Mouse (Mus musculus): Measurements from ENCODE around the gene Bckdhb.
"Not testable (repeated sequence)": the region's sequence is repeated elsewhere in the genome, so short reads cannot be mapped to it uniquely, and the experiment has no call there.

Bckdhb gene

GRCm38 (mm10) chr9:83964376-83964775 lies 39.4 kb downstream of the Bckdhb start:
- no peak for DNase-seq

DNA sequence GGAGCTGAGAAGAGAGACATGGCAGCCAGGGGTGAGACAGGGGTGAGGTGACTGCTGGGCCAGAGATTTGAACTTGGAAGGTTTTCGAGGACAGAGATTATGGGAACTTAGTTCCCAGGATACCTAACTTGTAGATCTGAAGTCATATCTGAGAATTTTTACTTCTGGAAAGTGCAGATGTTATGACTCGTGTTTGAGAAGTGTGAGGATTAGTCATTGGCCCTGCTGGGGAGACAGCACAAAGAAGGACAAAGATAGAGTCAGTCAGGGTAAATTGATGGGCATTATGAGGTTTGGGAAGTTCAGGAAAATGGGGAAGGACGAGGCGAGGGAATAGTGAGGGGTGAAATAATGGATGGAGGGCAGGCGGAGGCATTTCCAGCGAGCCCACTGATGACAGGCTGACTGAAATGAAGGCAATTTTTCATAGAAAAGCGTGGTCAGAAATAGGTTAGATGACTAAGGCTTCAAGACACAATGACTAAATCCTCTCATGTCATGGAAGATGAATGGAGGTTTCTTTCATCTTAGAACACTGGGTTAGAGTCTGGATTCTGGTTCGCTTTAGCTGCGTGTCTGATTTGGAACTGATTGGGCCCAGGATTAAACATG lies 42.6 kb downstream of the Bckdhb start:
- no peak for DNase-seq

GRCm38 (mm10) chr9:83969326-83969725 lies 44.4 kb downstream of the Bckdhb start:
- DNase-seq: peak in 1 of 2 experiments; percentile 10

GRCm38 (mm10) chr9:83973467-83973866 lies 48.5 kb downstream of the Bckdhb start:
- DNase-seq: no peak

- no peak for DNase-seq
These were observed 50.9 kb downstream of the Bckdhb start for GRCm38 (mm10) chr9:83975811-83976210.

GRCm38 (mm10) chr9:83981234-83981633 lies 56.3 kb downstream of the Bckdhb start:
- DNase-seq: no peak

- no peak for DNase-seq
These were observed 84.0 kb downstream of the Bckdhb start for GRCm38 (mm10) chr9:84008961-84009360.

DNA sequence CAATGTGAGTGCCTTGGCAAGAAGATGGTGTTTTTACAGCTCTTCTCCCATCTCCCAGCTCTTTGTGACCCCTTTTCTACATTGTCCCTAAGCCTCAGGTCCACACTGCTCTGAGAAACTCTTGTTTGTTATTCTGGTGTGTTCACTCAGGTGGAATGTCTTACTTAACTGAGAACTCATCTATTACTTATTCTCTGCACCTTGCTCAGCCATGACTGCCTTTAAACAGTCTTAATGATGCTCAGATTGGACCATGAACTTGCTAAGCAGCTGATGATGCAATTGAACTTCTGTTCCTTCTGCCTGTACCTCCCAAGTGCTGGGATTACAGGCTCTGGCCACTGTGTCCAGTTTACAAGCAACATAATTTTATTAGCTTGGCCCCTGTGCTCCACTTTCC lies 86.2 kb downstream of the Bckdhb start:
- DNase-seq: no peak

DNA sequence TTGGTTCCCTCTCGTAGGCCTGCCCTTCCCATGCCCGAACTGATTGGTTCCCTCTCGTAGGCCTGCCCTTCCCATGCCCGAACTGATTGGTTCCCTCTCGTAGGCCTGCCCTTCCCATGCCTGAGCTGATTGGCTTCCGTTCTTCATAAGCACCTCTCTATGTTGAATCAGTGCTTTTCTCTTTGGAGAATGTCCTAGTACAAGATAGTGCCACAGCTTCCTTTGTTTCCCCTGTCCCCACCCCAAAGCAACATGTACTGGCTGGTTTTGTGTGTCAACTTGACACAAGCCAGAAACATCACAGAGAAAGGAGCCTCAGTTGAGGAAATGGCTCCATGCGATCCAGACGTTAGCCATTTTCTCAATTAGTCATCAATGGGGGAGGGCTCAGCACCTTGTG lies 93.2 kb downstream of the Bckdhb start:
- DNase-seq: not testable (repeated sequence)

DNA sequence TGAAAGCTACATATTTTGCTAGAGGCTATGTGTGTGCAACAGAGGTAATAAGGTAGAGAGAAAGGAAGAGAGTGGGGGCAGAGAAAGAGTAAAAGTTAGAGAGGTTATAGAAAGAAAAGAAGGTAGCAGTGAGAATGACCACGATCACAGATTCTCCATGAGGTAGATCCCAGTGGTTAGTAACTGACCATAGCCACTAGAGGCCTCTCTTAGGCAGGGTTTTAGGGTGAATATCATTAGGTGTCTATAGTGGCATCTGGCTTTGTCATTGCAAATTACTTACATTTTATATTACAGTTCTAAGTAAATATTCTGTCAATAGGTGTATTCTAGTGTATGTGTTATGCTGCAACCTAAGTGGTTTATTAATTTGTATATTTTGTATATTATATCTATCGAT lies 94.7 kb downstream of the Bckdhb start:
- no peak for DNase-seq

DNA sequence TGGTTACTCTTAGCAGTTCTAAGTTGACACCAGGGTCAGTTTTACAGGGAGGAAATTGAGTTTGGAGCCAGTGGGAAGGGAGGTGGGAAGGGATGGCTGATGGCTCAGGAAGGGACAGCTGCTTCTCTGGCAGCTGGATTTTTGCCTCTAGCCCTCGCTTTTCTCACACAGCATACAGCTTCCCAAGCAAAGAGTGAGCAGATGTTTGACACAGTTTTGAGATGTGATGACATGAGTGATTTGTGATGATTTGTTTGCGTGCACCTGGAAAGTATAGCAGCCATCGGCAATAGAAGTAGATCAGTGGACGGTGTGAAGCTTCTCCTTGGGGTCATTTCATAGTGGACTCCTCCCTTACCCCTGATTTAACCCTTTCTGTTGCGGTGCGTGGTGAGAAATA lies 96.2 kb downstream of the Bckdhb start:
- no peak for DNase-seq

DNA sequence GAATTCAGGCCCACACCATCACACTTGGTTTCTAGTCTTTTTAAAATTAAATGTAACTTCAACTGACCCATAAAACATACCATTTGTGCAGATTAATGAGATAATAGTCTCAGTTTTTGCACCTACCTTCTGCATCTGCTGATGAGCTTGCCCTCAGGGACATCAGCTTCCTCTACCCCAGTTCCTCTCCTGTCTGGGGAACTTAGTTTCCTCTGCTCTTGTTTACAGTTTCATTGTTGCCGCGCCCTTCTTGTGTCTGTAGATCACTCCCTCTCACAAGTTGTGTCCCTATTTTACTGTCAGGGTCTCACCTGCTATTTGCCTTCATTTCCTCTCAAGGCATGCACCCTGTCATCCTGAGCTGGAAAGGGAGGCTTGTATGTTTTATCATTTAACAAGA lies 103.2 kb downstream of the Bckdhb start:
- DNase-seq: no peak

- DNase-seq: no peak
These were observed 105.8 kb downstream of the Bckdhb start for GRCm38 (mm10) chr9:84030691-84031290.

DNA sequence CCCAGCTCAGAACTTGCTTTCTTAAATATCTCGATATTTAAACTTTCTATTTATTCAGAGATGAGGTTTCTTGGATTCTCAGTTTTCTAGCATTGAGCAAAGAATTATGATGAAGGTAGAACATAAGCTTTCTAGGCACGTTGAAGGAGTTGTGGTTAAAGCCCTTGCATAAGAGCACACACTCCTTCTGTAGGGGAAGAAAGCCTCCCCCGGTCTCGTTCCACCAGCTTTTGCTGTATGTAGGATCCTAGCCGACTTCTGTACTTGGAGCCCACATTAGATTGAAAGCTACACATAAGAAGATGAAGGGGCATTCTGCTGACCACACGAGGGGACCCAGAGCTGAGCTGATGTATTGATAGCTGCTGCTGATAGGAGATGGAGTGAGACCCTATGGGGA lies 106.5 kb downstream of the Bckdhb start:
- DNase-seq: no peak

DNA sequence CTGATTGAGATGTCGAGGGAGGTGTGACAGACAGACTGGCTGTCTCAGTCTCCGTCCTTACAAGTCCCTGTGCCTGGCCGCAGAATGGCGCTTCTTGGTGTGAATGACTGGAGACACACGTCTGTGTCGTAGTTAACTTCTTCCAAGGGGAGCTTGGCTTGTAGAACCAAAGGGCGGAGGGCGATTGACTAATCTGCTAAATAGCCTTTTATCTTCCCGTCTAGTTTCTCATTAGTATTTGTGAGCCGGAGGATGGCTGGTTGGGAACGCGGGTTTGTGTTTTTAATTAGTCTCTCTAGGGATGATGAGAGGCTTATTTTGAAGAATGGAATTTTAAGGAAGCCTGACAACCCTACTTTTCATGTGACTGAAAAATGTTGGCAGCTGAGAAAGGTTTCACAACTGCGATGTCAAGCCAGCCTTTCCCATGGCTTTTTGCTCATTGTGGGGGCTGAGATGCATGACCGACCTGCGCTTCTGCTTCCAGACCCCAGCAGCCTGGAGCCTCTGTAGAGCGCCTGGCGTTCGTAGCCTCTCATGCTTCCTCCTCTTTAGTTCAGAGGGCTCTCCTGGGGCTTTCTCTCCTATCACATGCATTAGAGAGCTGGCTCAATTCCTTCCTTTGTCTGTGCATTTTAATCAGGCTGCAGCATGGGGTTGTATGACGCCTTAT lies 107.9 kb downstream of the Bckdhb start:
- DNase-seq: no peak

DNA sequence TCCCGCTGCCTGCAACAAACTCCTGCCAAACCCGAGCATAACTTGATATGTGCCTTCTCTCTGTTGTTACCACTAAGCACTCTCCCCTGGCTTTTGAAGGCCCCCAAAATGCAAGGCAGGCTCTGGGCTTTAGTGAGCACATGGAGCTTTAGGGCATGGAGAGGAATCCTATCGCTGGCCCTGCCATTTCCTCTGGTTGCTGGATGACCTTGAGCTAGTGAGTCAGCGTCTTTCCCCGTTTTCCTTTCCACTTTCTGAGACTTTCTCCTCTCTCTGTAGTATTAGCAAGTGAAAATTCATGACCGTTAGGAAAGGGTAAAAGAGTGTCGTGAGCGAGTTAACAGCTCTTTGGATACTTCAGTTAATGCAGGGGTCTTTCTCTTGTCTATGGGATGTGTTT lies 111.1 kb downstream of the Bckdhb start:
- DNase-seq: no peak

- DNase-seq: no peak
These were observed 112.3 kb downstream of the Bckdhb start for GRCm38 (mm10) chr9:84037224-84037623.

- no peak for DNase-seq
These were observed 114.0 kb downstream of the Bckdhb start for GRCm38 (mm10) chr9:84038946-84039345.

- no peak for DNase-seq
These were observed 115.4 kb downstream of the Bckdhb start for GRCm38 (mm10) chr9:84040376-84040775.

DNA sequence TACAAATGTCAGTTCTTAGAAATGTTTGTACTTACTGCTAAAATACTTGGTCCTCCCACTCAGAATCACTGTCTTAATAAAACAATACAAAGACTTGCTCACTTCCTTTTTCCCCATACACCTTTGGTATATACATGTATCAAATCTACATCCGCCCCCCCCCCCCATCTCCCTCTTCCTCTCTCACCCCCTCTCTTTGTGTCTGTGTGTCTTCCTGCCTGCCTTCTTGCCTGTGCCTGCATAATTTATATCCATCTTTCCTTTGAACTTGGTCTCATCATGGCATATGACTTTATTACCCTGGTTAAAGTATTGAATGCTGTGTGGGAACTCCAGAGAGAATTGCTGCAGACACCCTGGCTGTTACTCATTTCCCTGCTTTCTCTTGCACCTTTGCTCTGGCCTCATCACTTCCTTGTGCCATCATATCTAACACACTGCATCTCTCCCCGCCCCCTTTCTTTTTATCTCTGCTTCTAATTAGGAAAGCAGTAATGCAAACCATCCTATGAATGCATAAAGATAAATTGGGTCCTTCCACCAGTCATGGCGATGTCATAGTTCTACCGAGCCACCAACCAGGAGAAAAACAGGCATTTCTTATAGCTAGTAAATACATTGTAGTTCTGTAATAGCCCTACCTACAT lies 116.8 kb downstream of the Bckdhb start:
- DNase-seq: no peak

GRCm38 (mm10) chr9:84042539-84042938 lies 117.6 kb downstream of the Bckdhb start:
- no peak for DNase-seq

DNA sequence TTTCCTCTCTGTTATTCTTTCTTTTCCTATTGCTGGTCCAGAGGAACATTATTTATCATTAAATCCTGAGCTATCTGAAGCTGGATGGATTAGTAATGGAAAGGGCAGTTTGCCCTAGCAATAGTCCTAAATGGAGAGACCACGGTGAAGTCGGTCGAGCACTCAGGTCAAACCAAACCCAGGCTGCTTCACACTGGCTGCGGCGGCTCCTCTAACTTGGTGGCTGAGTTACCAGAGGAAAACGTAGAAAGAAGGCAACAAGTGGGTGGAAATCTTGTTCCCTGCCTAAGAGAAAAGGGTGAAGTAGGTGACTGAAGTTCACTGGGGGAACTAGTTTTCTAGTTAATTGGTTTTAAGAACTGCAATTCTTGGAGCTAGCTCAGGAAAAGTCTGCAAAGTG lies 119.2 kb downstream of the Bckdhb start:
- DNase-seq: no peak

- DNase-seq: no peak
These were observed 120.7 kb downstream of the Bckdhb start for GRCm38 (mm10) chr9:84045632-84046031.

- no peak for DNase-seq
These were observed 121.4 kb downstream of the Bckdhb start for GRCm38 (mm10) chr9:84046334-84046733.
